Mouse (Mus musculus) midbrain, embryonic 11.5 days (tissue): ENCODE results near the gene Nmnat3. TPM values are rescaled to one million over a fixed set of nuclear protein-coding genes. Genes with fewer than 3 reads are reported as not detected.

Experiments used
- ATAC-seq: fragments of 200-750 bp; cut with Nextera tagmentation; 2 replicates; pipeline ENCODE4 v1.8.0; 2017; ENCODE audit warnings: moderate TSS enrichment, moderate library complexity; ENCODE audit not compliant: low FRiP score
- DNase-seq: peaks from one replicate; pipeline ENCODE4 v3.0.0; 2015; ENCODE audit warnings: low spot score; ENCODE audit errors: missing footprints
- H3K27ac ChIP-seq: fragments of 300-500 bp; sonication (generic); 2 replicates; pipeline ENCODE4 v1.5.1; 2014; ENCODE audit warnings: low read depth, low read length
- H3K27me3 ChIP-seq: fragments of 300-500 bp; sonication (generic); 2 replicates; pipeline ENCODE4 v1.6.1; 2014; ENCODE audit warnings: mild to moderate bottlenecking, low read length, moderate library complexity, mixed read lengths; ENCODE audit not compliant: control insufficient read depth, insufficient read depth
- H3K36me3 ChIP-seq: fragments of 300-500 bp; sonication (generic); 2 replicates; pipeline ENCODE4 v1.6.1; 2014; ENCODE audit warnings: mild to moderate bottlenecking, low read length, moderate library complexity, mixed read lengths; ENCODE audit not compliant: control insufficient read depth, insufficient read depth
- H3K4me1 ChIP-seq: fragments of 300-500 bp; sonication (generic); 2 replicates; pipeline ENCODE4 v1.6.1; 2014; ENCODE audit warnings: low read length; ENCODE audit not compliant: control insufficient read depth, insufficient read depth
- H3K4me2 ChIP-seq: fragments of 300-500 bp; sonication (generic); 2 replicates; pipeline ENCODE4 v1.6.1; 2014; ENCODE audit warnings: mild to moderate bottlenecking, moderate library complexity
- H3K4me3 ChIP-seq: fragments of 300-500 bp; sonication (generic); 2 replicates; pipeline ENCODE4 v1.5.1; 2014; ENCODE audit warnings: low read depth, low read length
- H3K9ac ChIP-seq: fragments of 300-500 bp; sonication (generic); 2 replicates; pipeline ENCODE4 v1.6.1; 2014; ENCODE audit warnings: low read length
- H3K9me3 ChIP-seq: fragments of 300-500 bp; sonication (generic); 2 replicates; pipeline ENCODE4 v1.6.1; 2016; ENCODE audit warnings: low read length; ENCODE audit not compliant: control insufficient read depth
- WGBS: fragments of 180-500 bp; shearing (Covaris S2); extraction: QIAGEN DNeasy Blood & Tissue Kit; methylation state at CpG from one replicate; pipeline ENCODE4 v1.1.7; 2014; 5-methylcytosine and 5-hydroxymethylcytosine counted together
- polyA plus RNA-seq: library from polyadenylated mRNA; unstranded; fragments of >200 nt; fragmentation: Nextera tagmentation; extraction: Ambion mirVana; gene quantifications from 2 replicates; pipeline ENCODE4 v1.2.1, GENCODE M21; 2014

The Nmnat3 gene
- polyA plus RNA-seq, 1 experiment from 2014 or later: 3.2 TPM

DNA sequence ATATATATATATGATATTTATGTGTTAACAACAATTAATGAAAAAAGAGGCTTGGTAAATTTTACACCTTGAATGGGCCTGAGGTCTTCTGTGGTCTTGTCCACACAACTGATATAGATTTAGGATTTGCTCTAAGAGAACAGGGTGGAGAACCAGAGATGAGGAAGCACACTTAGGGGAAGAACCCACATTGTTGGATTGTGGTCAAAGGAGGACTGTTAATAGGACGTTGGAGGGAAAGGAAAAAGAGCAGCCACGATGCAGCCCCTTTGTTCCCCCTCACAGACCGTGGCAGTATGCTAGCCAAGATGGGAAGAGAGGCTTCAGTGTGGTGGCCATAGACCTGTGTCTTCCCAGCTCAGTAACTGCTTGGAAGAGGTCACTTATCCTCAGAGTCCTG is 11.5 kb downstream of the Nmnat3 start:
- peaks cover 4% of the 10 kb centered on the region for H3K4me1 ChIP-seq
- 66% methylated on average over 3 of the region's 3 CpGs for WGBS
- H3K36me3 ChIP-seq: no peaks in the 10 kb centered on the region
- no peak overlapping the region for H3K4me2 ChIP-seq
- DNase-seq (no peak), ATAC-seq (no peak)
- H3K9me3 ChIP-seq: no peaks in the 10 kb centered on the region
- H3K27me3 ChIP-seq: no peaks in the 10 kb centered on the region
- H3K27ac ChIP-seq: no peak overlapping the region
- no peak overlapping the region for H3K4me3 ChIP-seq
- no peak overlapping the region for H3K9ac ChIP-seq

DNA sequence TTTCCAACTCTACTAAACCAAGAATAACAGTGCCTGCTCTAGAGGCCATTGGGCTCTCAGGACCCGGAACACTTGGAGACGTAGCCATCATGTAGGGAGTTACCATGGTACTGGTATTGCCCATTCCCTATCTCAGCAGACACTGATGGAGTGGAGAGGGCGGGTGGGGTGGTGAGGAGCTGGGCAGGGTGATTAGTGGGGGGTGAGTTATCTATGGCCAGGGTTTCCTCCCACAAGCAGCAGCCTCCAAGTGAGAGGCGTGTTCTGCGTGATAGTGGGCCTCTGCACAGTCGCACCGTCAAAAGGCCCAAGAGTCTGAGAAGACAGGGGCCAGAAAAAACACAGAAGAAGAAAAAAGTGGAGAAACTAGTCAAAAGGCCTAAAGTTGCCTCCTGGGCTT is 12.0 kb downstream of the Nmnat3 start:
- ATAC-seq (no peak), DNase-seq (no peak)
- Histone ChIP-seq H3K4me2 (no peak overlapping the region), H3K36me3 (no peaks in the 10 kb centered on the region), H3K4me3 (no peak overlapping the region), H3K27ac (no peak overlapping the region), H3K9me3 (no peaks in the 10 kb centered on the region), H3K9ac (no peak overlapping the region), H3K27me3 (no peaks in the 10 kb centered on the region), H3K4me1 (peaks cover 4% of the 10 kb centered on the region)
- 86% methylated on average over 7 of the region's 7 CpGs for WGBS

DNA sequence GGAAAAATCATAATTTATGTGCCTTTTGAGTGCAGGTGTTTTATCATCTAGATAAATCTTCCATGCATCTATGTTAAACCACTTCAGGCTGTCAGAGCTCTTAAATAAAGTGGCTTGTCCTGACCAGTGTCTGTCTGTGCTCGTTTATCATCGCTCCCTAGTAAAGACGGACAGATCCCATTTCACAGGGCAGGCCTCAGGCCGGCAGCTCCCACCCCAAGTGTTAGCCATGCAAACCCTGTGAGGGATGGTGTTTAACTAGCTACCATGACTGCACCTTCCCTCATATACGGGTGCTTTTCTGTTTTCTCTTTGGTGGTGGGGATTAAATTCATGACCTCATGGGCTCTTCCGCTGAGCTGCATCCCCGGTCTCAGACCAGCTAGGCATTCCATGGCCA is 13.3 kb downstream of the Nmnat3 start:
- H3K4me1 ChIP-seq: peaks cover 4% of the 10 kb centered on the region
- H3K27me3 ChIP-seq: no peaks in the 10 kb centered on the region
- H3K27ac ChIP-seq: no peak overlapping the region
- WGBS: 84% methylated on average over 7 of the region's 7 CpGs
- no peak overlapping the region for H3K4me2 ChIP-seq
- no peaks in the 10 kb centered on the region for H3K9me3 ChIP-seq
- no peak for DNase-seq
- no peak overlapping the region for H3K4me3 ChIP-seq
- no peaks in the 10 kb centered on the region for H3K36me3 ChIP-seq
- no peak overlapping the region for H3K9ac ChIP-seq
- ATAC-seq: no peak

DNA sequence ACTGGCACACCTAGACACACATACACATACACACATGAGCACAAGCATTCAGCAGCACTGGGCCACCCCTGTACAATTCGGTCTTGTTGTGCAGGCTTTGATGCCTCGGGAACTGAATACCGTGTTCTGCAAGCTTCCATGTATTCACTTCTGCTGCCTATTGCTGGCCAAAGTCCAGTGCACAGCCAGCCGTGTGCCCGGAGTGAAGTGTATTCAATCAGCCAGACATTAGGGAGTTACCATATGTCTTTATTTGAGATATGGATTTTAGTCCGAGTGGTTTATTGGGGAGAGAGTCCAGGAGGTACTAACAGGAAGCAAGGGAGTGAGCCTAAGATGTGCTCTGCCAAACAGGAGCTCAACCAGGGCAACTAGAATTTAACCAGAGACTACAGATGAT is 19.8 kb downstream of the Nmnat3 start:
- WGBS: 91% methylated on average over 6 of the region's 6 CpGs

DNA sequence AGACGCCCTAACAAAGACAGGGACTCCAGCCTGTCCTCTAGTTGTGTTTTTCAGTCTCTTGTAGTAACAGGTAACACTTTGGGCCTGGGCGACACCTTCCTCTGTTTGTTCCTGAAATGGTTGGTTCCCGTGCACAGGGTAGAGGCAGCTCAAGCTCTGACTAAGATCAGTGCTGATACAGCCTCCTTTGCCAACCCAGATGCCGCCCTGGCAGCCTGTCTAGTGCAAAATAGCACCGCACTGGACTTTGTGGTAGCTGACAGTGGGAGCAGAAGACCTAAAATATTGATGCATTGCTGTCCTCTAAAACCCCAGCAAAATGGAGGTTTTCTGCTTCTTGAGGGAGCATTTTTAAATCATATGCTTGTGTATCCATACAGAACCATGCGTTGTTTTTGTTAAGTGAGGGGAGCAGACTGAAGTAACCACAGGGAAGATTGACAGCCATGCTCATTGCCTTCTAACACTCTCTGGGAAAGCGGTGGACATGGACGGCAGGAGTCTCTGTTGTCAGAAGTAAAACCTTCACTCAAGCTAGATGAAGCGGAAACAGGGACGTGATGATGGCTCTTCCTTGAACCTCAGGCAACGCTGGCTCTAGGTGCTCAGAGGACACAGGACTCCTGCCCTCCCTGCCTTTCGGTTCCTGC is 24.2 kb downstream of the Nmnat3 start:
- H3K4me3 ChIP-seq: no peak overlapping the region
- H3K27me3 ChIP-seq: no peaks in the 10 kb centered on the region
- H3K36me3 ChIP-seq: no peaks in the 10 kb centered on the region
- no peak overlapping the region for H3K9ac ChIP-seq
- ATAC-seq (no peak), DNase-seq (no peak)
- 83% methylated on average over 12 of the region's 12 CpGs for WGBS
- no peaks in the 10 kb centered on the region for H3K9me3 ChIP-seq
- no peaks in the 10 kb centered on the region for H3K4me1 ChIP-seq
- H3K27ac ChIP-seq: no peak overlapping the region
- no peak overlapping the region for H3K4me2 ChIP-seq

More for the DNA sequence above, 19.8 kb downstream of the Nmnat3 start:
- no peaks in the 10 kb centered on the region for H3K9me3 ChIP-seq
- H3K4me3 ChIP-seq: no peak overlapping the region
- H3K27ac ChIP-seq: no peak overlapping the region
- no peak for DNase-seq
- H3K4me2 ChIP-seq: no peak overlapping the region
- H3K27me3 ChIP-seq: no peaks in the 10 kb centered on the region
- no peaks in the 10 kb centered on the region for H3K36me3 ChIP-seq
- no peak for ATAC-seq
- no peaks in the 10 kb centered on the region for H3K4me1 ChIP-seq
- no peak overlapping the region for H3K9ac ChIP-seq

DNA sequence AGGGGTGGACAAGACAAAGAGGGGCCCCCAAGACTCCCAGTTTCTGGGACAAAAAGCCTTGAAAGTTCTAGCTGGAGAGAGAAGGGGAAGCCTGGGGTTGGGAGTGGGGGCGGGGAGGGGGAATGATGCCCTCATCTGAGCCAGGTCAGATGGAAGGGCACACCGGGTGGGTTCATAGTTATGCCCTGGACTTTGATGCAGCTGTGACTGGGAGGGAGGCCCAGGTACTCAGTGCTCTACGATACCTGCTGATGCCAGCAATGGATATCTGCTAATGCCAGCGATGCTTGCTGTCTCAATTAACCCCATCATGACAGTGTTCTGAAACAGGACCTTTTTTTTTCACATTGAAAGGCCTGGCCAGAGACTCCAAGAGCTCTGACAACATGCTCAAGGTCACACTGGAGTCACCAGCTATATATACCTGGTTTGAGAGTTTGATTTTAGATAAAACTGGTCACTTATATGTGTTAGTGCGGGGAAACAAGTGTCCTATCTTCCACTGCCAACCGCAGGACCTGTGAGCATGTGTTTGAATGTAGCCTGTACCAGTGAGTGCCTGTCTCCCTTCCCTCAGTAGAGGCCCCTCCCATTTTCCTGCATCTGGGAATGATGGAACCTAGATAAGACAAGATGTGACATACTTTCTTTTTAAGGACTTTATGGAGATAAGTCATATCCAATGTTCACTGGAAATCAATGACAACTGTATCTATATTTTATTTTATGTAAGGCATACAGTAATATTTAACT is 25.6 kb downstream of the Nmnat3 start:
- Histone ChIP-seq H3K4me2 (no peak overlapping the region), H3K27ac (no peak overlapping the region), H3K9ac (no peak overlapping the region), H3K36me3 (no peaks in the 10 kb centered on the region), H3K4me3 (no peak overlapping the region), H3K9me3 (no peaks in the 10 kb centered on the region), H3K27me3 (no peaks in the 10 kb centered on the region), H3K4me1 (no peaks in the 10 kb centered on the region)
- 87% methylated on average over 6 of the region's 6 CpGs for WGBS
- no peak for ATAC-seq
- DNase-seq: no peak

DNA sequence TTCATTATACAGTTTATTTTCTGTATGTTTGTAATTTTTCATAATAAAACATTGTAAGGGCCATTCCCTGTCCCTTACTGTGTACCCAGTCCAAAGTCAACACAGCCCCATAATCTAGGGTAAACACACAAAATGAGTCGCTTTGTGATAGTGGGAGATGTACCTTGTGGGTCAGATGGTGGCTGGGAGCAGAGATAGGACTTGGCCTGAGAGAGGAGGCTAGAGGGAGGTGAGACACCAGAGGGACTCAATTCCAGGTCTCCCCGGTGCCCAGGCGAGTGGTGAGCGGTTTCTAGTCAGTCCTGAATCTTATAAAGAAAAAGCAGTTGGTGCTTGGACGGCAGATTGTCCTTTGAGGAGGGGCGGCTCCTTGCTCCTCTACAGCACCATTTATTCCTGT is 26.4 kb downstream of the Nmnat3 start:
- Histone ChIP-seq H3K9ac (no peak overlapping the region), H3K9me3 (no peaks in the 10 kb centered on the region), H3K27ac (no peak overlapping the region), H3K36me3 (no peaks in the 10 kb centered on the region), H3K4me2 (no peak overlapping the region), H3K4me3 (no peak overlapping the region), H3K27me3 (no peaks in the 10 kb centered on the region), H3K4me1 (no peaks in the 10 kb centered on the region)
- DNase-seq (no peak), ATAC-seq (no peak)
- WGBS: 83% methylated on average over 6 of the region's 6 CpGs

DNA sequence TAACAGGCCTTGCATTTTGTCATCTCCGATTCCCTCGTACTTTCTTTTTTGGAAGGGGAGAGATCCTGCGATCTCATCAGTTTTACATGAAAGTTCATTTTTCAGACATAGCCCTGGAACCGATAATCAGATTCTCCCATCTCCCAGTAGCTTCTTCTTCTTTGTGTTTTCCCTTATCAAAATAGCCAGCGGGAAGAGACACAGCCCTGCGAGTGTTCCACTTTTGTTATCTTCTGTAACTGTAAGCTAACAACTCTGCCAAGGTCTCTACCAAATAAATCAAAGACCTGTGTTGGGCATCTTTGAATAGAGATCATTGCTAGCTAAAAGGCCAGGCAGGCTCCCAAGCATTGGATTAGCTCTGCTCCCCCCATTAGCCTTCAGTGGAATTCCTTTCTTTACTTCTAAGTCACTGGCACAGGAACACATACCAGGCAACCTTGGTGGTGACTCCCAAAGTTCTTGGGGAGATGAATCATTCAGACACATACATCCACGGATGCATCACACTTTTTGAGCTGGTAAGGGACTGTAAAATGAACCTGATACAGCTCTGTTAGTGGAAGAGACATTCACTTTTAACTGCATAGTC is 26.9 kb downstream of the Nmnat3 start:
- no peak overlapping the region for H3K4me3 ChIP-seq
- no peak overlapping the region for H3K9ac ChIP-seq
- ATAC-seq (no peak), DNase-seq (no peak)
- no peaks in the 10 kb centered on the region for H3K4me1 ChIP-seq
- H3K27me3 ChIP-seq: no peaks in the 10 kb centered on the region
- no peak overlapping the region for H3K4me2 ChIP-seq
- H3K36me3 ChIP-seq: no peaks in the 10 kb centered on the region
- no peaks in the 10 kb centered on the region for H3K9me3 ChIP-seq
- 90% methylated on average over 7 of the region's 7 CpGs for WGBS
- H3K27ac ChIP-seq: no peak overlapping the region

DNA sequence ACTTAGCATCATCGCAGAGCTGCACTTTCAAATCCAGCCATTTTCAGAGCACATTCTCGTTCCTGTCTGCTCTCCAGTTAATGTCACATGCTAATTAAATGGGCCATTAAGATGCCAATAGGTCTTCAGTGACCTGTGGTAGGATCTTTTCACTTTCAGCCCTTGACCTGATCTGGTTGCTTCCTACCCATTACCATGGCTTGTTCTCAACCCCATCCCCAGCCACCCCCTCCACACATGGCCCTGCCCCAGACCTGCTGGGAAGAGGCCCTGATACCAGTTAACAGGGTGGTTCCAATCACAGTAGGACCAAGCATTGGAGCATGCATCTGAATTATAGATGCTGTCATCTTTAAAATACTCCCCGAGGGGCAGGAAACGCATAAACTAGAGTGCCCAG is 30.7 kb downstream of the Nmnat3 start:
- DNase-seq (no peak), ATAC-seq (no peak)
- Histone ChIP-seq H3K36me3 (no peaks in the 10 kb centered on the region), H3K9me3 (no peaks in the 10 kb centered on the region), H3K4me3 (no peak overlapping the region), H3K4me1 (no peaks in the 10 kb centered on the region), H3K27me3 (no peaks in the 10 kb centered on the region), H3K9ac (no peak overlapping the region), H3K27ac (no peak overlapping the region), H3K4me2 (no peak overlapping the region)
- WGBS: 80% methylated on average over 4 of the region's 4 CpGs
